8 mouse cellular contexts compared by ENCODE assay signal in genomic region chr14:62389064-62389728, GRCm38 (mm10).
DNase-seq lines count a peak whose midpoint lies in the region; ATAC-seq and TF ChIP-seq lines count a peak whose summit lies in the region.

No protein-coding gene starts in this region.

- 63% methylated on average over 6 of the region's 6 CpGs for WGBS in lung, postnatal 0 days
- WGBS in neural tube, embryonic 15.5 days = 38% methylated on average over 6 of the region's 6 CpGs

- H3K4me3 ChIP-seq in lung, postnatal 0 days (ENCODE audit: low read depth, low read length) = no peak overlapping the region
- no peak overlapping the region for H3K4me3 ChIP-seq in embryonic fibroblast, embryonic 13.5 days (ENCODE audit: insufficient read depth, low read length)
- no peak overlapping the region for H3K4me3 ChIP-seq in neural tube, embryonic 15.5 days (replicated peaks)

- no peak for TF ChIP-seq CTCF in lung, postnatal 0 days (IDR thresholded peaks at IDR 0.05)
- no peak for TF ChIP-seq CTCF in embryonic fibroblast, embryonic 13.5 days (IDR thresholded peaks at IDR 0.05; ENCODE audit: borderline replicate concordance, insufficient read depth, low read length)

- no peak overlapping the region for H3K4me2 ChIP-seq in lung, postnatal 0 days (replicated peaks; ENCODE audit: low read depth, low read length)
- peak overlapping the region; percentile 23; the same call in 1 of the 2 replicates for H3K4me2 ChIP-seq in neural tube, embryonic 15.5 days

- no peak overlapping the region for H3K27ac ChIP-seq in lung, postnatal 0 days (ENCODE audit: low read length)
- H3K27ac ChIP-seq in embryonic fibroblast, embryonic 13.5 days (ENCODE audit: insufficient read depth, low read length) = peak overlapping the region; percentile 43; the same call in 1 of the 2 replicates
- H3K27ac ChIP-seq in neural tube, embryonic 15.5 days (replicated peaks) = peak overlapping the region; percentile 23; the same call in 1 of the 2 replicates

- peak; percentile 53 for ATAC-seq in lung, postnatal 0 days
- peak; percentile 55; the same call in 1 of the 2 replicates for ATAC-seq in neural tube, embryonic 15.5 days (ENCODE audit: low FRiP score)

- no peak for TF ChIP-seq EP300 in lung, postnatal 0 days (IDR thresholded peaks at IDR 0.05)

- H3K9ac ChIP-seq in lung, postnatal 0 days (replicated peaks; ENCODE audit: low read depth) = no peak overlapping the region
- H3K9ac ChIP-seq in neural tube, embryonic 15.5 days (replicated peaks) = no peak overlapping the region; the same call in 1 of the 2 replicates

- no peak for TF ChIP-seq POLR2A in embryonic fibroblast, embryonic 13.5 days (IDR thresholded peaks at IDR 0.05; ENCODE audit: low read depth, low read length)

- no peaks in the 10 kb centered on the region for H3K36me3 ChIP-seq in lung, postnatal 0 days (ENCODE audit: insufficient read depth, low read length)
- H3K36me3 ChIP-seq in neural tube, embryonic 15.5 days = no peaks in the 10 kb centered on the region

- H3K4me1 ChIP-seq in lung, postnatal 0 days (ENCODE audit: insufficient read depth, low read depth, low read length) = no peaks in the 10 kb centered on the region
- no peaks in the 10 kb centered on the region for H3K4me1 ChIP-seq in embryonic fibroblast, embryonic 13.5 days (ENCODE audit: control insufficient read depth, insufficient read depth, low read length)
- peaks cover 12% of the 10 kb centered on the region; the same call in 1 of the 2 replicates for H3K4me1 ChIP-seq in neural tube, embryonic 15.5 days

- no peaks in the 10 kb centered on the region for H3K27me3 ChIP-seq in lung, postnatal 0 days (replicated peaks; ENCODE audit: insufficient read depth, low read length)
- no peaks in the 10 kb centered on the region for H3K27me3 ChIP-seq in neural tube, embryonic 15.5 days (replicated peaks)

- DNase-seq in lung, postnatal 0 days (ENCODE audit: low spot score) = peak; percentile 22
- DNase-seq in lung, postnatal 36 days = no peak
- peak; percentile 8 for DNase-seq in layer of hippocampus, adult 9-10 months (ENCODE audit: low spot score)
- no peak for DNase-seq in adrenal gland, adult 2 months
- DNase-seq in urinary bladder, postnatal 14 days (ENCODE audit: low spot score) = no peak
- DNase-seq in adrenal gland, adult (ENCODE audit: inconsistent age in 2 of 2, low spot score in 1 of 2) = no peak

- no peaks in the 10 kb centered on the region for H3K9me3 ChIP-seq in lung, postnatal 0 days (ENCODE audit: low read length)
- no peaks in the 10 kb centered on the region for H3K9me3 ChIP-seq in neural tube, embryonic 15.5 days (replicated peaks)

Comparison
In these comparisons a context has a peak if more than half of its experiments do, and no peak if none do; other contexts are left out.
1. DNase-seq: peak in lung, postnatal 0 days (single experiment) and layer of hippocampus, adult 9-10 months (single experiment); none in lung, postnatal 36 days (single experiment), adrenal gland, adult 2 months (single experiment), urinary bladder, postnatal 14 days (single experiment) and adrenal gland, adult (0 of 2).